Mouse (Mus musculus) kidney, postnatal 36 days (tissue): ENCODE results near the gene Samd8.

Source experiments
- DNase-seq, 2 experiments: peaks; one replicate each; pipeline ENCODE4 v3.0.0; 2021 to 2022; ENCODE audit warnings: mixed read lengths in 2 of 2

The Samd8 gene

DNA sequence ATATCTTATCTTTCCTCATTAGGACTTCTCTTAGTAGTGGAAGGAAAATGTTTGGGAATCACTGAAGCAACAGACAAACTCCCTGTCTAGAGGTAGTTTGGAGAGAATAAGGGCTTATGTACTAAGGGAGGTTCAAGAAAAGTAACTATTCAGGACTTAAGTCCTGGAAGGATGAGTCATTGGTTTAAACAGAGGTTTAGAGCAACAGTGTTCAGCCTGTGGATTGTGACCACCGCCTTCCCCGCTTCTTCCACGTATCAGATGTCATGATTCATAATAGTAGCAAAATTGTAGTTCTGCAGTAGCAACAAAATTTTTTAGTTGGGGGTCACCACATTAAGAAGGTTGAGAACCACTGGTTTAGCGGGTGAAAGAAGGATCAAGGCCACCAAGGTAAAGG lies 50.3 kb downstream of the Samd8 start:
- no peak for DNase-seq

- DNase-seq, result no peak
Observed at GRCm38 (mm10) chr14:21801624-21802023, 51.3 kb downstream of the Samd8 start.

- no peak for DNase-seq
Observed at GRCm38 (mm10) chr14:21802543-21803206, 52.3 kb downstream of the Samd8 start.

DNA sequence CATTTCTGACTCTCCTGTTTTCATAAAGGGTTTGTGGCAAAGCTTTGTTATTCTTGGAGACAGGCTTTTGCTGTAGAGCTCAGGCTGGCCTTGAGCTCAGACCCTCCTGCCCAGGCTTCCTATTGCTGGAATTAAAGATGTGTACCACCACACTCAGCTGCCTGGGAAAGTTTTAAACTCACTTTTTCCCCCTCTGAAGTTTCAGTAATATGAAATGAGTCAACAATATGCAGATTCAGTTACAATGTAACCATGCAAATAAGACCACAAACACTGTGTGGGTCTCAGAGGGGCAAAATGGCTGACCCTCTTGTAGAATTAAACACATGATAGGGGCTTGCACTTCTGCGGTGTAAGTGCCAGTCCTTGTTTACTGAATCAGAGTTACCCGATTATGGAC lies 55.9 kb downstream of the Samd8 start:
- no peak for DNase-seq

- no peak for DNase-seq
Observed at GRCm38 (mm10) chr14:21806631-21807160, 56.4 kb downstream of the Samd8 start.

DNA sequence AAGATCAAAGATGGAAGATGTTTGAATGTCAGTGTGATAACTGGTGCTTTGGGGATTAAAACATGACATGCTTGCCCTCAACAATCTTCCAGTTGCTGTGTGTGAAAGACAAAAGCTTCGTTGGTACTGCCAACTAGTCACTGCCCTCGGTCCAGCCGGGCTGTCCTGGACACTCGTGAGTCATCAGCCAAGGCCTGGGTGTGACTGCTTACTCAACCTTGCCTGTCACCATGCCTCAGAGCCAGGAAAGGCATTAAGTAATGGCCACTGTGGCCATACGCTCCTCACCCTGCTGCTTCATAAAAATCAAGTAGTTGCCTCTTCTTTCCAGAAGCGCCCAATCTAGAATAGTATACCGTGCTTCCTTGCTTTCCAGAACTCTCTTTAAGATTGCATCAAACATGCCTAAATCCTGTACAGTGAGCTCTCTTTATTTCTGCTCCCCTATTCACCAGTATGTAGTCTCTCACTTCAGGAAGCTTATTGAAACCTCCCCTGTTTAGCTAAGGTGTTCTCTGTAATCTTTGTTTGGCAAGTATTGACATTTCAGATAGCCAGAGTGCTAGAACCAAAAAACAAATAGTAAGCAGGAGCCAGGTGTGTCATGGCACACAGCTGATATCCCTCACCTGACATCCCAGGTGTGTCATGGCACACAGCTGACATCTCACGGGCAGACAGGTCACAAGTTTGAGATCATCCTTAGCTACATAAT lies 58.0 kb downstream of the Samd8 start:
- peak in 1 of 2 experiments; percentile 30 for DNase-seq

GRCm38 (mm10) chr14:21809418-21809817 lies 59.1 kb downstream of the Samd8 start:
- DNase-seq, result no peak

- no peak for DNase-seq
Observed at GRCm38 (mm10) chr14:21811301-21811700, 61.0 kb downstream of the Samd8 start.

GRCm38 (mm10) chr14:21811744-21812393 lies 61.5 kb downstream of the Samd8 start:
- DNase-seq, result no peak

DNA sequence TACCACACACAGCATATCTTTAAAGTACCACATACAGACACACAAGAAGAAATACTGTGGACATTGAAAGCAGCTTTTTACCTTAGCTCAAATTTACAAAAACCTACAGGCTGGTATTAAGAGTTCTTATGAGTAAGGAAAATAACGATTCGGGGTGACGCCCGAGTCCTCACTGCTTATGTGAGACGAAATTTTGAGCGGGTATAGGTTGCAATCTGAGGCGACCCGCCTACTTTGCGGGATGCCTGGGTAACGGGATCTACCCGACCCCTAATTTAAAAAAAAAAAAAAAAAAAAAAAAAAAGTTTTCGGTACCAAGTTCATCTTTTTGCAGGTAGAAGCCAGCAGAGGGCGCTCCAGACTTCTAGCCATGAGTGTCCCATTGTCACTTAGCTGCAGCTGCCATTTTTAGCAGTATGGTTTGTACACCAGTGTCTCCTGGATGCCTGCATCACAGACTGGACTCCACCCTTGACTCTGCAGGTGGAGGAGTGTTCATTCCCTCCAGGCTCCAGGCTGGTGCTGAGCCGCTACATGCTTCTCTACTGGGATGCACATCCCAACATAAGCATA lies 62.3 kb downstream of the Samd8 start:
- DNase-seq, result peak; percentile 85 to 92

DNA sequence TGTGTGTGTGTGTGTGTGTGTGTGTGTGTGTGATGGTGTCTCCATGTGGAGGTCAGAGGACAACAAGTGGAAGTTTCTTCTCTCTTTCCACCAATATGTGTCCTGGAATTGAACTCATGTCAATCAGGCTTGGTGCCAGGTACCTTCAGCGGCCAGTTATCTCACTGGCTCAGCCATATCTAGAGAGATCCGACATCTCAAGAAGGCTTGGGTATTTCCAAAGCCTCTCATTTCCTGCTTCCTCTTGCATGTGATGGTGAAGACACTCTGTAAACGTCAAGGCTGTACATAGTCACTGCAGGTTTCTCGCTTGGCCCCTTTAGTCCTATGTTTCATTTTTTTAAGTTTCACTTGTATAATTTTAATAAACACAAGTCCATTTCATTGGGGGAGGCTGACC lies 62.9 kb downstream of the Samd8 start:
- no peak for DNase-seq

DNA sequence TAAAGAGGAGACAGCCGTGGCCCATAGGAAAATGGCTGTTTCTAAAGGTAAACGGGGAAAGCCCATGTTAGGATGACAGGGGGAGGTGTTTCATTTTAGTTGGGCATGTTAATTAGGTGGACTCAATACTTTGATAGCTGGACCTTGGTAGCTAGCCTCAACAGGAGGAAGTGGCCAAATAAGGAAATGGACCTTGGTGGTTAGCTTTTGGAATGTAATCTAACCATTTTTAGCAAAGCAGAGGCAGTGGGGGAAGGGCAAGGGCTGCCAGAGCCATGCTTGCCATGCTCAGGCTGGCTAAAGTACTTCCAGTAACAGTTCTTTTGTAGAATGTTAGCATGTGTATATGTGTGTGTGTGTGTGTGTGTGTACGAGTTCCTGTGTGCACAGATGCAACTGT lies 63.5 kb downstream of the Samd8 start:
- DNase-seq, result peak; percentile 34 to 56

DNA sequence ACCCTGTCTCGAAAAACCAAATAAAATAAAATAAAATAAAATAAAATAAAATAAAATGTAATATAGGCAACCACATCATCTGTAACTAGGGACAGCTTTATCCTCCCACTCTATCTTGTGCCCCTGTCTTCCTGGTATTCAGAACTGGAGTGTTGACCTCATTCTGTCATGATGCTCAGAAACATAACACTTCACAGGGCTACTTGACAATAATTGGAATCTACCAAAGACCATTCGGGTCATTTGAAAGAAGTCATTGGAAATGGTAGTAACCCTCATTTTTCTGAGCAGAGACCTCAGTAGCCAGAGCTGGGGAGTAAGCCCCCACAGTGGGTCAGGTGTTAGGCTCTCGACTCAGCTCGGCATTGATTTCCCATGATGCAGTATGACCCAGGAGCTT lies 64.3 kb downstream of the Samd8 start:
- no peak for DNase-seq

GRCm38 (mm10) chr14:21816255-21816654 lies 65.9 kb downstream of the Samd8 start:
- DNase-seq, result no peak

DNA sequence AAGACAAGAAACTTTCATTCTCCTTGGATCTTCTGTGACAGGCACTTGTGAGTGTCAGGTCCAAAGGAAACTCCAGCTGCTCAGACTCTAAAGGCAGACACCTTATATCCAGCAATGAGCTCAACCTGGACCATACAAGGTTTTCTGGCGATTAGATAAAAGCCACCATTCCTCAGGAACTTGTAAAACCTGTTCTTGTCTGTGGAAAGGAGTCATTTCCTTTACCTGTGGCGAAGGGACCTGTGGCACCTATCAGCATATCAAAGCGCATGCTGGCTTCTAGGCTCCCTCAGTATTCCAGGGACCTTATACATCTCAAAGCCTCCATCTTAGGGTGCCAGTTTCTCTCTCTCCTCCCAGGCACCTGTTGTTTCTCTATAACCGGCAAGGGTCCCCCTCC lies 67.1 kb downstream of the Samd8 start:
- DNase-seq, result no peak

- DNase-seq, result no peak
Observed at GRCm38 (mm10) chr14:21820880-21821505, 70.7 kb downstream of the Samd8 start.

DNA sequence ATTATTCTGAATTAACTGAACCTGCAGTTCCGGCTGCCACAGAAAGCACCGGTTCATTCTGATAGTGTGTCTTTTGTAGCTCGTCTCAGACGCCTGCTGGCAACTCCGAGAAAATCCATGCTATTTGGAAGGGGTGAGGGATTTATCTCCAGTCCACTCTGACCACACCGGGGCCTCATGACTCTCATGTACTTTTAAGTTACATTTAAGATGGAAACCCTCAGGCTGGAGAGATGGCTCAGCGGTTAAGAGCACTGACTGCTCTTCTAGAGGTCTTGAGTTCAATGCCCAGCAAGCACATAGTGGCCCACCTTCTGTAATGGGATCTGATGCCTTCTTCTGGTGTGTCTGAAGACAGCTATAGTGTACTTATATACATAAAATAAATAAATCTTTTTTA lies 72.0 kb downstream of the Samd8 start:
- DNase-seq, result no peak

GRCm38 (mm10) chr14:21822795-21823374 lies 72.6 kb downstream of the Samd8 start:
- peak; percentile 91 to 92 for DNase-seq

DNA sequence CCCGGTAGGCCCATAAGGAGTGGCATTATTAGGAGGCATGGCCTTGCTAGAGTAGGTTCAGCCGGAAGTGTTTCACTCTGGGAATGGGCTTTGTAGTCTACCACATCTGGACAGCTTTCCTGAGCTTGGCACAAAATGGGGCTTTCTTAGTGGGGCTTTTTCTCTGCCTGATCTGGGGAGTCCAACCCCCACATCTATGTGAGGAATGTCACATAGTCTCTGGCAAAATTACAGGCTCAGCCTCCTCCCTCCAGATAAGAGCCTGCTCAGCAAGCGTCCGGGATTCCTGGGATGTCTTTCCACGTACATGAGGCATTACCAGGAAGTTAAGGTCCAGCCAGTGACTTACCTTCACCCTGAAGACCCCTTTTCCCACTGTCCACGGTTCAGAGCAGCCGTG lies 73.6 kb downstream of the Samd8 start:
- DNase-seq, result peak in 1 of 2 experiments; percentile 14

DNA sequence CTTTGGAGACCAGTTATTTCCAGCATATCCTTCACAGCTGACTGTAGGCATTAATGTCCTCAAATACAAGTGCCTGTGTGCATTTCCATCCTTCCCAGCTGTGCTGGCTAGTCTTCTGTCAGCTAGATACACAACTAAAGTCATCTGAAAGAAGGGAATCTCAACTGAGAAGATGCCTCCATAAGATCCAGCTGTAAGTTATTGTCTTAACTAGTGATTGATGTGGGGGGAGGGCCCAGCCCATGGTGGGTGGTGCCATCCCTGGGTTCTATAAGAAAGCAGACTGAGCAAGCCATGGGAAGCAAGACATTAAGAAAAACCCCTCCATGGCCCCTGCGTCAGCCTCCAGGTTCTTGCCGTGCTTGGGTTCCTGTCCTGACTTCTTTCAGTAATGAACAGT lies 74.6 kb downstream of the Samd8 start, which contains the start of gene Vdac2:
Gene Vdac2 (plus strand): TSS at position 301 of the 400 bp plus-strand sequence.
- no peak for DNase-seq

DNA sequence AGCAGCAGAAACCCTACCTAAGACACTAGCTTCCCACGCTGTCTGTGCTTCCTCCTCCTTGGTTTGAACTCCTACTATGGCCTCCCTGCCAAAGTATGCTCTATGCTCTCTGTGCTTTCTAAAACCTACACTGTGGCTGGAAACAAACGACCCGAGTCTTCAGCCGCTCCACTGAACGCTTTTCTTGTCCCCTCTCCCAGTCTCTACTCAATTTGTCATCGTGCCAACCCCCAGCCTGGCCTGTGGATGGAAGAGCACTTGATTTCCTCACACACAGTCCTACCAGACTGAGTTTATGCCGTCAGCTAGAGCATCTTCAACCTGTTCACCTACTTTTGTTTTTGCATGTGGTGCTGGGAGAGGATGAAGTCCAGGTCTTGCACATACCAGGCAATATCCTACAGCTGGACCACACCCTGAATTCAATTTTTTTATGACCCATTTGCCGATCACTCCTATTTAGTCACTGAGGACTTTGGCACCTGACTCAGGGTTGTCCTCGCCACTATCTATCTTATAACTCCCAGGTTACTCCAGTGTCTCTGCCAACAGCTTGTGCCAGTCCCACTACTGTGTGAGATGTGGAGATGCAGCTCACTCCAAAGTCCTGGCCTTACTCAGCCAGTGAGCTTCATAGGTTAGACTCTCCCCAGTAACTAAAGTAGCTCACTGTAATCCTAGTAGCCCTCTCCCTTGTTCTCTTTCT lies 75.6 kb downstream of the Samd8 start:
- no peak for DNase-seq
